Mouse (Mus musculus) kidney, embryonic 14.5 days (tissue): ENCODE results near the gene Dchs1. TPM values are rescaled to one million over a fixed set of nuclear protein-coding genes. Genes with fewer than 3 reads are reported as not detected.

Source experiments
- ATAC-seq: fragments of 200-750 bp; cut with Nextera tagmentation; 2 replicates; pipeline ENCODE4 v1.8.0; 2017; ENCODE audit warnings: moderate number of reproducible peaks, mild to moderate bottlenecking, moderate TSS enrichment, moderate library complexity; ENCODE audit not compliant: low FRiP score, low TSS enrichment
- H3K27ac ChIP-seq: fragments of 300-500 bp; sonication (generic); 2 replicates; pipeline ENCODE4 v1.5.1; 2014; ENCODE audit warnings: low read depth, mild to moderate bottlenecking, low read length, moderate library complexity, mixed read lengths
- H3K27me3 ChIP-seq: fragments of 300-500 bp; sonication (generic); 2 replicates; pipeline ENCODE4 v1.6.1; 2014; ENCODE audit warnings: mild to moderate bottlenecking, low read length; ENCODE audit not compliant: control insufficient read depth, insufficient read depth
- H3K36me3 ChIP-seq: fragments of 300-500 bp; sonication (generic); 2 replicates; pipeline ENCODE4 v1.6.1; 2014; ENCODE audit warnings: low read length, mixed read lengths; ENCODE audit not compliant: control insufficient read depth, insufficient read depth
- H3K4me1 ChIP-seq: fragments of 300-500 bp; sonication (generic); 2 replicates; pipeline ENCODE4 v1.6.1; 2014; ENCODE audit warnings: low read length, mixed read lengths; ENCODE audit not compliant: control insufficient read depth, insufficient read depth
- H3K4me2 ChIP-seq: fragments of 300-500 bp; sonication (generic); replicated peaks from 2 replicates; pipeline ENCODE4 v1.6.1; 2014; ENCODE audit warnings: low read depth, mild to moderate bottlenecking, low read length
- H3K4me3 ChIP-seq: fragments of 300-500 bp; sonication (generic); 2 replicates; pipeline ENCODE4 v1.5.1; 2014; ENCODE audit warnings: mild to moderate bottlenecking, low read length
- H3K9ac ChIP-seq: fragments of 300-500 bp; sonication (generic); 2 replicates; pipeline ENCODE4 v1.6.1; 2014; ENCODE audit warnings: low read depth, mild to moderate bottlenecking, low read length, moderate library complexity
- H3K9me3 ChIP-seq: fragments of 300-500 bp; sonication (generic); 2 replicates; pipeline ENCODE4 v1.6.1; 2016; ENCODE audit warnings: low read length; ENCODE audit not compliant: control insufficient read depth
- WGBS: fragments of 180-500 bp; shearing (Covaris S2); extraction: QIAGEN DNeasy Blood & Tissue Kit; methylation state at CpG from one replicate; pipeline ENCODE4 v1.1.7; 2014; 5-methylcytosine and 5-hydroxymethylcytosine counted together
- polyA plus RNA-seq: library from polyadenylated mRNA; unstranded; fragments of >200 nt; fragmentation: Nextera tagmentation; extraction: Ambion mirVana; gene quantifications from 2 replicates; pipeline ENCODE4 v1.2.1, GENCODE M21; 2014

The Dchs1 gene
- polyA plus RNA-seq, 1 experiment from 2014 or later, result 19.0 TPM

GRCm38 (mm10) chr7:105795759-105796366 lies 8.4 kb upstream of the Dchs1 start:
- Histone ChIP-seq H3K9me3 (no peaks in the 10 kb centered on the region), H3K4me1 (no peaks in the 10 kb centered on the region), H3K27ac (no peak overlapping the region), H3K4me2 (no peak overlapping the region), H3K27me3 (no peaks in the 10 kb centered on the region), H3K4me3 (no peak overlapping the region), H3K9ac (no peak overlapping the region), H3K36me3 (no peaks in the 10 kb centered on the region)
- 28% methylated on average over 7 of the region's 7 CpGs for WGBS
- ATAC-seq, result 0 out of 2 replicates have a peak, but pooled peaks have one; percentile 20

GRCm38 (mm10) chr7:105793701-105794100 lies 6.2 kb upstream of the Dchs1 start:
- Histone ChIP-seq H3K36me3 (no peaks in the 10 kb centered on the region), H3K4me2 (no peak overlapping the region), H3K27ac (no peak overlapping the region), H3K27me3 (no peaks in the 10 kb centered on the region), H3K4me1 (no peaks in the 10 kb centered on the region), H3K4me3 (no peak overlapping the region), H3K9me3 (no peaks in the 10 kb centered on the region), H3K9ac (no peak overlapping the region)
- ATAC-seq, result no peak
- WGBS, result 87% methylated on average over 7 of the region's 7 CpGs

- no peak overlapping the region for H3K4me3 ChIP-seq
- no peak for ATAC-seq
- no peak overlapping the region for H3K4me2 ChIP-seq
- H3K27me3 ChIP-seq, result no peaks in the 10 kb centered on the region
- no peak overlapping the region for H3K27ac ChIP-seq
- no peaks in the 10 kb centered on the region for H3K9me3 ChIP-seq
- H3K36me3 ChIP-seq, result no peaks in the 10 kb centered on the region
- WGBS, result 62% methylated on average over 1 of the region's 1 CpGs
- H3K9ac ChIP-seq, result no peak overlapping the region
- H3K4me1 ChIP-seq, result peaks cover 4% of the 10 kb centered on the region
Measured at GRCm38 (mm10) chr7:105791147-105791546, 3.7 kb upstream of the Dchs1 start.

- peak overlapping the region; percentile 88 for H3K4me3 ChIP-seq
- H3K9ac ChIP-seq, result peak overlapping the region; percentile 97
- ATAC-seq, result peak; percentile 71
- no peaks in the 10 kb centered on the region for H3K27me3 ChIP-seq
- peaks cover 12% of the 10 kb centered on the region for H3K36me3 ChIP-seq
- 6% methylated on average over 20 of the region's 20 CpGs for whole genome bisulfite sequencing
- peak overlapping the region; percentile 70 for H3K4me2 ChIP-seq
- no peaks in the 10 kb centered on the region for H3K9me3 ChIP-seq
- H3K4me1 ChIP-seq, result peaks cover 26% of the 10 kb centered on the region
- peak overlapping the region; percentile 88 for H3K27ac ChIP-seq
Measured at GRCm38 (mm10) chr7:105786506-105787284, 759 bp downstream of the Dchs1 start.

GRCm38 (mm10) chr7:105784556-105784955 lies 2.9 kb downstream of the Dchs1 start:
- peaks cover 28% of the 10 kb centered on the region for H3K36me3 ChIP-seq

GRCm38 (mm10) chr7:105783861-105784260 lies 3.6 kb downstream of the Dchs1 start:
- Histone ChIP-seq H3K36me3 (peaks cover 30% of the 10 kb centered on the region), H3K9ac (no peak overlapping the region; the same call in 1 of the 2 replicates), H3K4me1 (peaks cover 32% of the 10 kb centered on the region), H3K9me3 (no peaks in the 10 kb centered on the region), H3K27ac (no peak overlapping the region), H3K4me2 (0 out of 2 replicates have a peak overlapping the region, but pooled peaks have one; percentile 11), H3K27me3 (no peaks in the 10 kb centered on the region), H3K4me3 (no peak overlapping the region)
- WGBS, result 41% methylated on average over 4 of the region's 4 CpGs
- no peak for ATAC-seq

More at GRCm38 (mm10) chr7:105784556-105784955, 2.9 kb downstream of the Dchs1 start:
- 13% methylated on average over 4 of the region's 4 CpGs for WGBS
- no peak overlapping the region for H3K9ac ChIP-seq
- H3K27ac ChIP-seq, result no peak overlapping the region; the same call in 1 of the 2 replicates
- H3K9me3 ChIP-seq, result no peaks in the 10 kb centered on the region
- peak overlapping the region; percentile 70 for H3K4me2 ChIP-seq
- H3K4me3 ChIP-seq, result no peak overlapping the region
- no peaks in the 10 kb centered on the region for H3K27me3 ChIP-seq
- no peak for ATAC-seq
- H3K4me1 ChIP-seq, result peaks cover 26% of the 10 kb centered on the region

GRCm38 (mm10) chr7:105778553-105779265 lies 8.7 kb downstream of the Dchs1 start:
- peak overlapping the region; percentile 18 for H3K4me3 ChIP-seq
- H3K27me3 ChIP-seq, result no peaks in the 10 kb centered on the region
- H3K9ac ChIP-seq, result peak overlapping the region; percentile 42; the same call in 1 of the 2 replicates
- peak; percentile 83 for ATAC-seq
- peak overlapping the region; percentile 84 for H3K27ac ChIP-seq
- peak overlapping the region; percentile 33 for H3K4me2 ChIP-seq
- H3K36me3 ChIP-seq, result peaks cover 28% of the 10 kb centered on the region
- H3K4me1 ChIP-seq, result peaks cover 44% of the 10 kb centered on the region
- 12% methylated on average over 4 of the region's 4 CpGs for WGBS
- H3K9me3 ChIP-seq, result no peaks in the 10 kb centered on the region

GRCm38 (mm10) chr7:105777797-105778552 lies 9.5 kb downstream of the Dchs1 start:
- Histone ChIP-seq H3K4me3 (peak overlapping the region; percentile 18), H3K9ac (peak overlapping the region; percentile 42), H3K9me3 (no peaks in the 10 kb centered on the region), H3K27me3 (no peaks in the 10 kb centered on the region), H3K27ac (peak overlapping the region; percentile 84), H3K36me3 (peaks cover 25% of the 10 kb centered on the region), H3K4me2 (peak overlapping the region; percentile 33), H3K4me1 (peaks cover 45% of the 10 kb centered on the region)
- WGBS, result 22% methylated on average over 13 of the region's 13 CpGs
- ATAC-seq, result peak; percentile 82
